Mouse (Mus musculus) ZHBTc4 (cell line): ENCODE measurements at regions not wholly inside any gene's neighbourhood (a gene's known extent, or its start where the extent isn't known, plus 50 kb on each side); places are given as distances from the start of the nearest gene placed in this dataset.
A peak's percentile ranks its signal among the peaks of the same experiment; 100 is the strongest.
"Not testable (repeated sequence)": the region's sequence is repeated elsewhere in the genome, so short reads cannot be mapped to it uniquely, and the experiment has no call there.

Source experiments
- DNase-seq: peaks from one replicate; pipeline ENCODE4 v3.0.0-alpha.2; 2011; ENCODE audit warnings: low read depth, low spot score

DNA sequence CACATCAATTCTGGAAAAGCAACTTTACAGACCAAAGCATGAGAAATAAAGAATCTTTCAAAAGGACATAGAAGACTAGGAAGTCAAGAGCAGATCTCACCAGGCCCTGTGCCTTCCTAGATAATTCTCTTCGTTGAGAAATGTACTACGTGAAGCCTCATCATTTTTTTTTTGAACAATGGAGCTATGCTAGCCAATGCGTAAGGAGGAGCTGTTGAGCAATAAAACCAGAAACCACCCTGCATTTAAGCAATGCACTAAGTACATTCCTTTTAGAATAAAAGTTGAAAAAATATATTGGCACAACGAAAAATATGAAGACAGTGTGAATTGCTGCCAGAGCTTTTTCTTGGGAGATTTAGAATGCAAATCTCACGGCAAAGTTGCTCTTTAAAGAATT, 349.7 kb upstream of the Rgma start:
- DNase-seq, result no peak

DNA sequence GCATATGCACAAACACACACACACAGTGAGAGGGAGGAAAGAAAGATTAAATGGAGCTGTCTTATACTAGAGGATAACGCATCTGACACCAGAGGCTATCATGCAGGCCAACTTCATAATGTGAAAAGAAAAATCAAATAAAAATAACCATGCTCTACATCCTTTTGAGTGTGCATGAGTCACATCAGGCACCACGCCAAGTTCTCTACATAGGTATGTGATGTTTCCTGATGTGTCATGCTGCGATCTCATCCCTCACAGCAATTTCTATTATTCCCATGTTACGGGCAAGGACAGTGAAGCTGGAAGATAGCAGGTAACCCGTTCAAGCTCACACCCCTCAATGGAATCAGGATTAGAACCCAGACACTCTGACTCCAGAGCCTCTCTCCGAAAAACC, 346.4 kb upstream of the Rgma start:
- DNase-seq, result no peak

DNA sequence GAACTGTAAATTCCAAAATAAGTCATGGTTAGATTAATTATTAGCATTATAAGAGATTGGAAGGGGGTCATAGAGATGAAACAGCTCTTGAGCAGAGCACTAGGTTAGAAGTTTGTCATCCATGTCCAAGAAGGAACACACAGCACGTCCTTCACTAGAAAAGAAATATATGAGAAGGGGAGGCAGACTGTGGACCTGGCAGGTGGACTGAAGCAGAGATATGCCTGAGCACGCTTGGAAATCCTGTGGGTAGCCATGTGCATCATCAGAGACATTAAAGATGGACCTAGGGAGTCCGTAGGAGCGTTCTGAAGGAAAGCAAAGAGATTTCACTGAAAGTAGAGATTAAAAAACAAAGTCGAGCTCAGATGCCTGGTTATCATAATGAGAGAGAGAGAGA, 343.9 kb upstream of the Rgma start:
- DNase-seq, result no peak

DNA sequence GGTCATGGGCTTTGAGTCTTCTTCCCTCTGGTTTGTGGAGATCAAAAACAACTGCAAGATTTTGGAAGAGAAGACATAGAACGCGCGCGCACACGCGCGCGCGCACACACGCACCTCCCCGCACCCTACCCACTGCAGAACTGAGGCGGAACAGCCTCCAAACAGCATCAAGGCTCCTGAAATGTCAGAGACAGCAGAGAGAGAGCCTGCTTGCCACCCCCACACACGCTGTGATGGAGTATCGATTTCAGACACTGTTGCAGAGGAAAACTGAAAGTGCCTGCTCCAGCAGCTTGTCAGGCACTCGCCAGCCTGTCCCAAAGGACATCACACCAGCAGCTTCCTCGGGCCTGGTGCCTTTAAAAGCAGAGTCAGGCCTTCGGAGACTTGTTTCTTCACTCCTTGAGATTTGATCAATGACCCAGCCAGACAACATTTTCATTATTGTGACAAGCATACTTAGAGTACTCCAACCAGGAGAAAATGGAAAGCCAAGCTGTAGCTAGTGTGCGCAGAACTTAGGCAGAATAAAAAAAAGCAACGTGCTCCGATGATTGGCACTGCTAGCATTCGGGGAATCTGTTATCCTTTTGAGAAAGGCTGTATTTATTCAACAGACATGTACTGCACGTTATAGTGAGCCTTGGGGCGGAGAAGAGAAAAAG, 342.9 kb upstream of the Rgma start:
- peak; percentile 47 for DNase-seq

DNA sequence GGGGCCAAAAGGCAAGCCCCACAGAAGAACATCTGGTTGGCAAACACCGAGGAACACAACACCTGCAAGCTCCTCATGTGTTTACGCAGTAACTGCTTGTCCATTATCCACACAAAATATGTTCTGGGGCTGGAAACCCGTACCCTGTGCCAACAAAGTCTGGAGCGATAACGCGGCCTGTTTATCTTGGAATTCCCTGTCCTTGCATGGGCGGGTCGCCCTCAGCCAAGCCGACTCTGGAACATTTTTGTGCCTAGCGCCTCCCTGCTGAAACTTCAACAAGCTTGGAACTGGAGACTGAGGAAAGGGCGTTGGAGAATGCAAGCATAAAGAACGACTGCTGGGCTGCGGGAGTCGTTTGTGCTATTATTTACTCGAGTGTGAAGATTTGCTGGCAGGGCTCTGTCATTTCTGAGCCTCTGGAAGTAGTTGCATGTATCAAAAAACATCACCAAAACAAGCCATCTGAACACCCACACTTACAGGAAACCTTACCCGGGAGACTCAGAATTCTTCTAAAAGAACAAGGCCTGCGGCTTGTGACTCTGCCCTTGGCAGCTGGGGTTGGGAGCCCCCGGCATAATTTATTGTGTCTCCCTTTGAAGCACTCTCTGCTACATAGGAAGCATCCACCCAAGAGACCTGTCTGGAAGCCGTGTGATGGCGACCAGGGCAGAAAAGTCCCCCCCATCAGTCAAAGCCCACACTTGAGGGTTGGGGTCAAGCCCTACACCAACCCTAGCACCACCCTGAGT, 338.3 kb upstream of the Rgma start:
- peak; percentile 37 for DNase-seq

DNA sequence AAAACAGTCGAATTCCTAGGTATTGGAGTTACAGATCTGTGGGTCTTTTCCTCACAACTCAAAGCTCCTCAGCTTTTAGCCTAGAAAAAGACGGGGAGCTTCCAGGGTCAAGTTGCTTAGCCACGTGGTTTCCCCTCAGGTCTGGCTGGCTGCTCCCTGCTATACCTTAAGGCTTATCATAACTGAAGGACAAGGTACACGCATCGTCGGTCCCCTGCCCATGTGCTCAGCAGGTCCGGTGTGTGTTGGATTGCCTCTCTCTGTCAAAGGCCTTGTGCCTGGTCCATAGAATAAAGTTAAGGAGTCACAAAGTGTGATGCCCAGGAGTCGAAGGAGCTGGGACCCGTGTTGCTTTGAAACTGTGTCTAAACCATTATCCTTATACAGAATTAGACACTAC, 337.7 kb upstream of the Rgma start:
- no peak for DNase-seq

DNA sequence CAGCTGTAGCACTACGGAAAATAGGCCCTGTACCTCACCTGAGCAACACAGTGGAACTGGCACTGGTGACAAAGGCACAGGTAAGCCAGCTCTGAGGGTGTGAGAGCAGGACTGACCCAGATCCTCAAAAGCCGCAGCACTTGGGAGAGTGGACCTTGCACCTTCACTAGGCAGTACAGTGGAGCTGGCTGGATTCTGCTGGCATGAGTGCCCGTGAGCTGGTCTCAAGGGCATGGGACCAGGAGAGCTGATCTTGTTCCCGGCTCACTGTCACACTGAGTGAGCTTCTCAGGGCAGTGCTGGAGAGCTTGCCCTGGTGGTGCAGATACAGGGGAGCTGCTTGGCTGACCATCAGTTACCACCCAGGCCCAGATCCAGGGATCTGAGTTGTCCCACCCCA, 335.4 kb upstream of the Rgma start:
- DNase-seq, result no peak

DNA sequence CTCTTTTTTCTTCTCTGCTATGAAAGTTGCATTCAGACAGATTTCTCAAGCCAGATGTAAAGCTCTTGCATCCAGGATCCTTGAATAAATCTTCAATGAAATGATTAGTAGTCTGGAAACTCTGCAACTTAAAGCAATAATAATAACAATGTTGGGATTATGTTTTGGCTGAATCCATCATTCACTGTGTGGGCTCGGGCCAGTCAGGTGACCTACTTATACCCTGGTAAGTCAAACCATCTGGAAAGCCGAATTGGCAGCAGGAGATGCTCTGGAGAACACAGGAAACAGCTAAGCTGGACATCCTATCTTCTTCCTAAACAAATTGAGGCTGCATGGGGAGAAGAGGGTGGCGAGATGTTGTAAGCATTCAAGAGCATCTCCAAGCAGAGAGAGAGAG, 331.0 kb upstream of the Rgma start:
- DNase-seq, result no peak

DNA sequence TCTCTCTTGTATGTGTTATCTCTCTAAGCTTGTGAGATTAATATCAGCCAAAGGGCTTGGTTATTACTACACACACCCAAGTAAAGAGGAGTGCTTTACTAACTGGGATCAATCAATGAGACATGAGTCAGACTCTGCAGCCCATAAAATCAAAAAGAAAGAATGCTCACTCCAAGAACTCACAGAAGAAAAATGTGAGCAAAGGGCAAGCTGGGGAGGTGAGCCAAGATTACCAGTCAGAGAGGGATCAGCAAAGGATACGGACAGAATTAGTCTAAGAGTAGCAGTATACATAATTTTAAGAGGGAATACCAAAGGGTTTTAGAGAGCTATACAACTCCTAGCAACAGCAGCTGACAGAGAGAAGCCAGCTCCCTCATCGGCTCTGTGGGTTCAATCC, 319.4 kb upstream of the Rgma start:
- no peak for DNase-seq

DNA sequence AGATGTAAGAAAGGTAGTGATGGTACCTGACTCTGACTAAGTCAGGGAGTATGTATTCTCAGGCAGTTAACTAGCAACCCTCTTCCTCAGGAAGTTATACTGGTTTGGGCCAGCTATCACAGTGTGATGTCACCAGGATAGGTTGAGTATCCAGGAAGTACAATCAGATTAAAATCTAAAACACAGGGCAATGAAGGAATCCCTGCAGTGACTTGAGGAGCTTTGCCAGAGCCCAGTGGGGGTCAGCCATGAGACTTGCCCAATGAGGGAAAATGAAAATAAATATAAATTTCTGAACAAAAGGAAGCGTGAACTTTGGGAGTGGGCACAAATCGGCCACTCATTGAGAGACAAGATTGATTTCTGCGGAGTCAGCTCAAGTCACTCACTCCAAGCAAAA, 311.8 kb upstream of the Rgma start:
- peak; percentile 25 for DNase-seq

DNA sequence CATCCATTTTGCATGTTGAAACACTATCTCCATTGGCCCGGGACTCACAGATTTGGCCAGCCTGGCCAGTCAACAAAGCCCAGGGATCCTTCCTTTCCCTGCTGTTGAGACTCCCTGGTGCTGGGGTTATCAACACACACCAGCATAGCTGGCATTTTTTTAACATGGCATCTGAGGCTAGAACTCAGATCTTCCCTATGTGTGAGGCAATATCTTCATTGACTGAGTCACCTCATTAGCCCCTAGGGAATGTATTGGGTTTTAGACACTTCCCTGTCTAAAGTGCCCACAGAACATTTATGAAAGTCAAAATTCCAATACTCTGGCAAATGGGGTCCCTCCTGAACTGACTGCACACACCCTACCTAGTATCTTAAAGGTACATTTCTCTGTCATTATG, 306.8 kb upstream of the Rgma start:
- DNase-seq, result no peak

DNA sequence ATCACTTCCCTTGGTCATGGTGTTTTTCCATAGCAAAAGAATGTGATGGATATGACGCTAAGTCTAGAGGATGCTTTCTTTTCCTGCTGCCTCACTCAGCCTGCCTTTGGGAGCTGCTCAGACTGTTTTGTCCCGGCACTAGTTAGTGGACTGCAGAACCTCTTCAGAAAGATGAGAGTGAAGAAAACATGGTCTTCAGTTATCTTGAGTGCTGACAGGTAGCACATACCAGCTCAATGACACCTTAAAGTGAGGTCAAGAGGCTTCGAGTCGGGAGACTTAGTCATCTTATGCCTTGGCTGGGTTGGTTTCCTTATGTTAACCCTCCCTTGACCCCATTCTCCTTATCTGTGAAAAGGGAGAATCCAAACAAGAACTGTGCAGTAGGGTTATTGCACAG, 306.0 kb upstream of the Rgma start:
- no peak for DNase-seq

DNA sequence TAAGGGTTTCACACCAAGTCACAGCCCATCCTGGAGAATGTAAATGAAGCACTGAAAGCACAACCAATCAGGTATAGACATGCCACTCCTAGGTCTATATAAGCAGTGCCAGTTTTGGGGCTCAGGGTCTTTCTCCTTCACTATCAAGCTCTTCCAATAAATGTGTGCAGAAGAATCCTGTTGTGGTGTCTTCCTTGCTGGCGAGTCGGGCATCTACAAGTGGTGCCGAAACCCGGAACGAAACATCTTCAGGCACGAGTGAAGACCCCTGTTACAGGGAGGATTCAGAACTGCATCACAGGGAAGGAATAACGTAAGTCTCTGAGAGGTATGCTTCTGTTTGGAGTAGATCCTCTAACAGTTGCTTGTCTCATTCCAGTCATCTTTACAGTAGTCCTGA, 299.9 kb upstream of the Rgma start:
- not testable (repeated sequence) for DNase-seq

DNA sequence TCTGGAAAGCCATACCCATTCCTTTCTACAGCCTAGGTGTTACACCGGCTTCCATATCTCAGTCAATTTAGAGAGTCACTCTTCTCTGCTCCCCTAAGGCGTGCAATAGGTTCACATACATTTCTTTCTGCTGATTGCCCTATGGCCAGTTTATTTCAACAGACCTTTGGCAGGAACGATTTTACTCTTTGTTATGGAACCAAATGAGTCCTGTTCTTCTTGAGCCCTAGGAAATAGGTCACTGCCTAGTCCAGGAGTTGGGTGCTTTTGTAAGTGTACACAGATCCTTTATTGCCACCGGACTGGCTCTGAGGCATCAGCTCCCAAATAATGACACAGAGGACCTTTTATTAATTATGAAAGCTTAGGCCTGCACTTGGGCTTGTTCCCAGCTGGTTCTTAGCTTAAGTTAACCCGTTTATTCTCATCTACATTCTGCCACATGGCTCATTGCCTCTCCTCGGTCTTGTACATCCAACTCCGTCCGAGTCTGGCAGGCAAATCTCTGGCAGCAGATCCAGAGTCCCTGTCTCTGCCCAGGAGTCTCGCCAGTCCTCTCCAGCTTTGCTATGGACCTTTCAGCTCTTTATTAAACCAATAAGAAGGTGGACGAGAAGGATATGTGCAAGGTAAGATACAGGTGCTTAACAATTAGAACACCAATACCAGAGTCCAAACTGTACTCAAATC, 287.7 kb upstream of the Rgma start:
- no peak for DNase-seq

DNA sequence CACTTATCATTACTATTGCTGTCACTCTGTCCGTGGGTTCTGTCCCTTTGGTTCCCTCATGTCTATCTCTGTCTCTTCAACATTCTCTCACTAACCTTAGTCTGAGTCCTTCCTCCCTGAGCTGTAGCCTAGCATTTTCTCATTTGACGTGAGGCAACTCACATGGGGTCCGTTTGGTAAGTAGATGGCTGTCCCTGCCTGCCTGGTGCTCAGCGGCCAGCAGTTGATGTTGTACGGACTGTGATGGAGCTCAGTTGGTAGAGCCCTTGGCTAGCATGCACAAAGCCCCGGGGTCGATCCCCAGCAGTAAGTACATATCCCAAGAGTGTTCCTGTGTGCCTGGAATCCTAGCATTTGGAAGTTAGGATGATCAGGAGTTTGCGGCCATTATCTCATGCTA, 287.0 kb upstream of the Rgma start:
- DNase-seq, result no peak

DNA sequence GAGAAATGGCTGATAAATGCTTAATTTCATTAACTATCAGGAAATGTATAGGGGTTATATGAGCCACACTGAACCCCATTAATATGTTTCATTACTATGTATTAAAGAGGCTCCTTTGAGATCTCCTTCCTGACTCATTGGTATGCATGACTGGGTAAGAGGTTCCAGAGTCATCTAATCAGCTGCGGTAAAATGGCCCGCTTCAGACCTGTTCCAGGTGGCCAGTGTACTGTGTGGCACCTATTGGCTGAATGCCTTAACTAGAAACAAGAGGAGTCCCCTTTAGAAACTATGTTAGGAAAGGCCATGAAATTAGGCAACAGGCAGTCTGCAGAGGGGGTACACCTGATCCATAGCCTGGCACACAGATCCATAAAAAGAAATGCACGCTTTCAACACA, 283.6 kb upstream of the Rgma start:
- no peak for DNase-seq

DNA sequence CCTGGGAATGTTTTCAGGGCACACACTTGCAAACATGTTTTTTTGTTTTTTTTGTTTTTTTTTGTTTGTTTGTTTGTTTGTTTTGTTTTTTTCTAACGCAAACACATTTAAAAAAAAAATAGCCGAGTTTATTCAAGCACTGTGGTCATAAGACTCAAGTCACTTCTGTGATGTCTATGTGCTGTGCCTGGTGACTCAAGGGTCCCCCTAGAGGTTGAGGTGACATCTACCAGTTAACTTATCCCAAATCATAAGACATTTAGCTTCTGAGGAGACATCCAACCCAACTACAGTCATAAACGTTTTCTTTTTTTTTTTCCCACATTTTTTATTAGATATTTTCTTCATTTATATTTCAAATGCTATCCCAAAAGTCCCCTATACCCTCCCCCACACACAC, 281.2 kb upstream of the Rgma start:
- DNase-seq, result peak; percentile 68

DNA sequence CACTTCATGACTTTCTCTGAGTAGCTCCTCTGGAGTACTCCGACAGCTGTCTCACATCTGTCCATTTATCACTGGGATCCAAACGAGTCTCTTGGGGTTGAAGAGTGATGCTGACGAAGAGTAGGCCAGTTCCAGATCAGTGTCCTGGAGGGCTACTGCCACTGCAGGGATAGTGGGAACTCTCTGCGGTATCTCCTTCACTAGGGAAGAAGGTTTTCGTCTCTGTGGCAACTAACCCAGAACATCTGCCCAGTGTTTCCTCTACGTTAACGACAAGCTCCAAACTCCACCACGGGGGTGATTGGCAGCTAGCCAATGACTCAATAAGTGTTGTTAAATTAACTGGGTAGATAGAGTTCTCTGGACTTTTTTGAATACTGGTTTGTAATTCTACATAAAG, 256.4 kb upstream of the Rgma start:
- DNase-seq, result no peak

DNA sequence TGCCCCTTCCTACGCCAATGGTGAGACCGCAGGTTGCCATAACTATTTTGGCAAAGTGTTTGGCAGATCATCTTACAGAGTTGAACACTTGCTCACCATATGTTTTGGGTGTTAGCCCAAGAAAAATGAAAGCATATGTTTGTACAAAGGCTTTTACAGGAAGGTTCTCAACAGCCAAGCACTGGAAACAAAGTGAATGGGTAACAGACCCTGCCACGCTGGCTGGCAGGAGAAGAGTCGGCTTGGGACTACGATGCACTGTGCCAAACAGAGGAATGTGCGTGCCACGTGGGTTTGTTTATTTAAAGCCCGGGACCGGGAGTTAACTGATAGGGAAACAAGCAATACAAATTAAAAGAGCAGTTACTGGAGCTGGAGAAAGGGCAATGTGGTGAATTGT, 255.0 kb upstream of the Rgma start:
- DNase-seq, result no peak

DNA sequence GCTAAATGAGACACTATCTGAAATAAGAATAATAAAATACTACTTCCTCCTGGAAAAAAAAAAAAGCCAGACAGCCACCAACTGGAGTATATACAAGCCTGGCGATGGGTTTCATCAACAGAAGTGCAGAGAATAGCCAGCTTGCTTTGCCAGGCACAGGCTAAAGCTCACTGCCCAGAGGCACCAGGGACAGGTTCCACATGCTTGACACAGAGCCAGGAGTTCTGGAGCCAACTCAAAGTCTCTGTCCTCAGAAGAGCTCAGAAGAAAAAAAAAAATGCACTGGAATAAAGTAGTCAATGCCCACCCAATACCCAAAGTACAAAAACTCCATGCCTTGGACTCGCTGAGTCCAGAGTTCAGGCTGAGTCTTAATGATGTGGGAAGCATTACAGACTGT, 250.3 kb upstream of the Rgma start:
- DNase-seq, result no peak

DNA sequence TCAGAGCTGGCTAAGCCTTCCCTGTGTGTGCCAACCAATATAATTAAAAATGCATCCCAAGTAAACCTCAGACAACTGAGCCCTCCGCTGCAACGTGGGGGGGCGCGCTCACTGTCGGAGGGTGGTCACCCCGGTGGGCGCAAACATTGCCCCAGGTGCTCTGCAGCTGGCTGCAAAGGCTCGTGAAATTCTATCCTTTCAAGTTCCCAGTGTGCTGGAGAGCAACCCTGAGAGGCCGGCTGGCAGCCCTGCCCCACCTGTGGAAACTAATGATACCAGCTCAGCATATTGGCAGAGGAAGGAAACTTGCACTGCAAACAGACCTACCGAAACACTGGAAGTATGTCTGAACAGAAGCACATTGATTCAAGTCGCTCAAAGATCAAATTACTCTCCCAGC, 249.4 kb upstream of the Rgma start:
- no peak for DNase-seq

DNA sequence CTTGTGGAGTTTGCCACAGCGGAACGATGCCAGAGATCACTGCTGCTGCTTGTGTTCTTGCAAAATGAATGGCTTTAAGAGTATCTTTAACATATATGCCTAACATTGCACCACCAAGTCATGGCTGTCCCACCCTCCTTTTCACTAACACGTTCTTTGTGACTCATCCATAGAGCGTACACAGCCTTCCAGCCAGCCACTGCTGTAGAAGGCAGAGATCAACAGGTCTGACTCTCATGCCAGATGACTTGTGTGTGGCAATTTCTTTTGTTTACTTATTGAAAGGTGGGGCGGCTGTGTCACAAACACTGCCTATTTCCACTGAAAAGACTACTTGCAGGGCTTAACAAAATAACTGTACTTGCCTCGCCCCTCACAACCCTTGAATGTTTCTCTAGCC, 239.5 kb upstream of the Rgma start:
- no peak for DNase-seq

DNA sequence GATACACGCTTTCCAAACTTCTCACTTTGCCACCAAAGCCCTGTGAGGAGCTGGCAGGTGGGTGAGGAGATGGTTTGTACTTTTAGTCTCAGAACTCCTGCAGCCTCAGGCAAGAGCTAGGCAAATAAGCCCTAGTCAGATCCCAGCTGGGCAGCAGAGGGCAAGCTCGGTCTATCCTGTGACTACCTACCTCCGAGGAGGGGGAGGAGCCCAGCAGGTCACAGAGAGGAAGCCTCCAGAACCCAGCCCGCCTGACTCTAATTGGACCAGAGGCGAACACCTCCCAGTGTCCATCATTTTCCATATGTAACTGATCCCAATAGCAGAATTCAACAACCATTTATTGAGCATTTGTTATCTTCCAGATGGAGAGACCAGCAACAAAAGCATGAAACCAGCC, 237.0 kb upstream of the Rgma start:
- DNase-seq, result peak; percentile 86
